Mouse (Mus musculus): ENCODE data around the gene Asb17.
"Not testable (repeated sequence)": the region's sequence is repeated elsewhere in the genome, so short reads cannot be mapped to it uniquely, and the experiment has no call there.

The Asb17 gene

DNA sequence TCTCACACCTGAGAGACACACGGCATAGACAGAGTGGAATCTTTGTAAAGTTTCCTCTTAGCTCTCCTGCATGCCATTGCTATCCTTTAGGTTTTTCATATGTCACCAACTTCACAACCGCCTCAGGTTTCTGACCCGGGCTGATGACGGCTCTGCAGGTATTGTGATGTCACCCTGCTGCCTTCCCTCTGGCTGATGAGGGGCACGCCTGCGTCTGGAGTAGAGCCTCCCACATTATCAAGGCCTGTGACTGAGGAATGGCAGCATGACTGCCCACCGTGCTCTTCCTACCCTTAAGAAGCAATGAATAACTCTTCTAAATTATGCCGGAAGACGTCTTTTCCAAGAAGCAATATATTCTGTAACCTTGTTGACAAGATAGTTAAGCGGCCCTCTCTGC, at the start of gene Asb17:
TSS of gene Asb17 (plus strand) at position 180 of the 400 bp plus-strand sequence.
- no peak for DNase-seq (ENCODE audit: low read depth, low spot score)

DNA sequence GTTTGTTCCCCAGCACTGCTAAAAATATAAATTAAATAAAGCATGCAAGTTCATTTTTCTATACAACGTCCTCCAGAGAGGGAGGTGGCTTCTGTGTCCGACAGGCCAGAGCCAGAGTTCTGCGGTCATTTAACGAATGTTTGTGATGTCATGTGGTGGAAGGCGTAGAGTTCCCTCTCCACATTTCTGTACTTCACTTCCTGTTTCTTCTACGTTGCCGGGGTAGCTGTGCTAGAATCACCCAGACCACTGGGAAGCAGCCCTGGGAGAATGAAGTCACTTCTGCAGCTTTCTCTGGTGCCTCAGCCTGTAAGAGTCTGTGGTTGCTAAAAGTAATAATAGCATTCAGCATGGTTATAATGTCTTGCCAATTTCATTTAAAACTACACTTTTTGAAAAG, 46.4 kb upstream of the Asb17 start:
- no peak for DNase-seq (ENCODE audit: low read depth, low spot score)

DNA sequence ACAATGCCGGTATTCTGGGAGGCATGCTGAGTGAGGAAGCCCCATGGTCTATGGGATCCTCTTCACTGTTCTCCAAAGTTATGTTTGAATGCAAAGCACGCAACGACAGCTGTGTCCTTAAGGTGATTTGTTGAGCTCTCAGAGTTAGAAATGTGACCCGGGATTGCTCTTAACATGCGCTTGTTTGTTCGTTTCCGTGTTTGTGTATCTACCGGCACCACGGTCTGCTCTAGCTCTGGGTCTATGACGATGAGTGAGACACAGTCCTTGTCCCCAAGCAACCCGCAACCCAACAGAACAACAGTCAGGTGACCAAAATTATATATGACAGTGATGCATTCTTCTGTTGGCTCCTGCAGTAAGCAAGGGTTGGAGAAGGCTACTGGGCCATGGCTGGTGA, 44.4 kb upstream of the Asb17 start:
- no peak for DNase-seq (ENCODE audit: low read depth, low spot score)

DNA sequence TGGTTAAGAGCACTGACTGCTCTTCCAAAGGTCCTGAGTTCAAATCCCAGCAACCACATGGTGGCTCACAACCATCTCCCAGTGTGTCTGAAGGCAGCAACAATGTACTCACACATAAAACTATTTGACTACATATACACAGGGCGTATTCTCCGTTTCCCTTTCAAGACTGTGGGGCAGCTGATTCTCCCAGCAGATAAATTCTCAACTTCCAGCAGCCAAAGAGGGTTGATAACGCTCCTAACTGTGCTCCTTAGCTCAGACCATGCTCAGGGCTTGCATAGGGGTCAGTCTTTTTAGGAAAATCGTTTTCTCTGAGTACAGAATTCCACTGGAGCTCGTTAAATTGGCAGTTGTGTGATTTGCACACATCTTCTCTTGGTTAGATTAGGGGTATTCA, 43.3 kb upstream of the Asb17 start:
- DNase-seq (ENCODE audit: low read depth, low spot score): no peak

DNA sequence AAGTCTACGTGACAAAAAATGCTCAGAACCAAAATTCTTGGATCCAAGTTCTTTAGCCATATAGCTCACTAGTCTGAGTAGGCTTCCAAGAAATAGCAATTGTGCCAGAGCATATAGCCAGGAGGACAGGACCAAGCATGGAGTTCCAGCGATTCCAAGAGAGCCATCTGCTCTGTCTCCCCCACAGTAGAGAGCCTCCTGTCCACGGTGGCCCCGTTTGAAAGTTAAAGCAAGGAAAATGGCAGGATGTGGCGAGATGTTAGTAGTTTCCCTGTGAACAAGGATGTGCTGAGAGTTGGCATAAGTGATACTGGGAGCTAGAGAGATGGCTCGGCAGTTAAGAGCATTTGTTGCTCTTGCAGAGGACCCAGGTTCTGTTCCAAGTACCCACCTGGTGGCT, 42.5 kb upstream of the Asb17 start:
- DNase-seq (ENCODE audit: low read depth, low spot score): no peak

DNA sequence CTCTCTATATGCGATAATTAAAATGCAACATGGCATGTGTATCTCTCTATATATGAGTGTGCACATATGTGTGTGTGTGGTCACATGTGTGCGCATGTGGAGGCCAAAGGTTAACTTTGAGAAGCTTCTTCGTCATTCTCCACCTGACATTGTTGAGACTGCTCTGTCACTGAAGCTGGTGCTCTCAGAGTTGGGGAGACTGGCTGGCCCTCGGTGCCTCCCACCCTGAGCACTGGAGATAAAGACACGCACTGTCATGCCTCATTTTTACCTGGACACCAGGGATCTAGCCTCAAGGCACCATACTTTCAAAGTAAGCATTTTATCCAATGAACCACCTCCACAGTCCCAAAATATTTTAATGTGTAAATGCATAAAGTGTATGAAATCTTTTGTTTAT, 41.4 kb upstream of the Asb17 start:
- no peak for DNase-seq (ENCODE audit: low read depth, low spot score)

DNA sequence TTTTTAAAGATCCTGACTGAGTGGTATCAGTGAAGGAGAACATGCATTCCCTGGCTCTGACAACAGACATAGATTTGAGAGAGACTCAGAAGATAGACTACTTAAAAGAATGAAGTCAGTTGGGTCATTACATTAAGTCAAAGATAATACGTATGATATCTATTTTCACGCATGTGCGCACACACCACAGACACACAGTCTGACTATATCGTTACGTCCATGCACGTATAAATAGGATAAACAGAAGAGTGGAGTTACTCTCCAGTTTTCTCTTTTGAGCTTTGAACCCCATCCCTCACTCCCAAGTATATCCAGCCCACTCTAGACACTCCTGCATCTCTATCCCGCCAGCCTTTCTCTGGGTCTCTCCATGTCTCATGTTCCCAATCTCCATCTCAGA, 40.0 kb upstream of the Asb17 start:
- DNase-seq (ENCODE audit: low read depth, low spot score): no peak

DNA sequence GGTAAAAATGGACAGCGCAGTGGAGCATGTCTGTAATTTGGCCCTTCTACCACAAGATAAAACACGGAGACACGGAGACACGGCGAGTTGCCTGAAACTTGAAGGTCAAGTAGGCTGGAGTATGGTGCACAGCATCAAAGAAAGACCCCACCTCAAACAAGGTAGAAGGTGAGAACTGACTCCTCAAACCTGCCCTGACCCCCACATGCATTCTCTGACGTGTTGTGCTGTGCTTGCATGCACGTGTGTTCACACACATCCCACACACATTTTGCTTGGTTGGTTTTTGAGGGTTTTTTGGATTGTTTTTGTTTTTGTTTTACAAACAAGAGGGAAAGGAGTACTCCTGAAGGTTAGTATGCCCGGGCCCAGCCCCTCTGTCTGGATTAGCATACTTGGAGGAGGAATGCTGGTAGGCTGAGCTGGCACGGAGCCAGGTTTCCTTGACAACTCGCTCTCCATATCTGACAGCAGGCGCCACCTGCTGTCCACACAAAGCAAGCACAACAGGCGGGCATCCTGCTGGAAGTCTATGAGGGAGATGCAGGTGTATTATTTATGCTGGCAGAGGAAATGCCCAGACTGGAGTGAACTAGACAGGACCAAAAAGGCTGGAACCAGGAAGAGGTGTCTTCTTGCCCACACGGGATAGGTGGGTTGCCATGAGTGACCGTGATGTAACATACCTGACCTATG, 37.8 kb upstream of the Asb17 start:
- DNase-seq (ENCODE audit: low read depth, low spot score): peak; percentile 73

DNA sequence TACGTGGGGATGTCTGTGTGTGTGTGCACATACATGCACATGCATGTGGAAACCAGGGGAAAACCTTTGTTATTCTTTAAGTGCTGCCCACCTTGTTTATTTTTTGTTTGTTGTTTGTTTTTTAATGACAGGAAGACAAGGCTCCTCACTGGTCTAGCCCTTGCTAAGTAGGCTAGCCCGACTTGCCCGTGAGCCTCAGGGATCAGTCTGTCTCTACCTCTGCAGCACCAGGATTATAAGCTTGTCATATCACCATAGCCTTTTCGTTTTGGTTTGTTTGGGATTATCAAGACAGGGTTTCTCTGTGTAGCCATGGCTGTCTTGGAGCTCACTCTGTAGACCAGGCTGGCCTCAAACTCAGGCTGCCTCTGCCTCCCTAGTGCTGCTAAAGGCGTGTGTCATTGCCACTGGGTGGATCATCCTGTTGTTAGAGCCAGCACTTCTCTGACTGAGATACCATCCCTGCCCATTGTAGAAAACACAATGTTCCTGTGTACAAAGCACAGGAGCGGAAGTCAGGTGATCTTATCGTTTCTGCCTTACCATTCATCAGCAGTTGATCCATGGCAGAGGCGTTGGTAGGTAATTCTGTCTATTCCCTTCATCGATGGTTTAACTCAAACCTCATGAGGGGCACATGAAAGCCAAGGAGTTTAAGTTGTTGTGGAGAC, 37.1 kb upstream of the Asb17 start:
- no peak for DNase-seq (ENCODE audit: low read depth, low spot score)

DNA sequence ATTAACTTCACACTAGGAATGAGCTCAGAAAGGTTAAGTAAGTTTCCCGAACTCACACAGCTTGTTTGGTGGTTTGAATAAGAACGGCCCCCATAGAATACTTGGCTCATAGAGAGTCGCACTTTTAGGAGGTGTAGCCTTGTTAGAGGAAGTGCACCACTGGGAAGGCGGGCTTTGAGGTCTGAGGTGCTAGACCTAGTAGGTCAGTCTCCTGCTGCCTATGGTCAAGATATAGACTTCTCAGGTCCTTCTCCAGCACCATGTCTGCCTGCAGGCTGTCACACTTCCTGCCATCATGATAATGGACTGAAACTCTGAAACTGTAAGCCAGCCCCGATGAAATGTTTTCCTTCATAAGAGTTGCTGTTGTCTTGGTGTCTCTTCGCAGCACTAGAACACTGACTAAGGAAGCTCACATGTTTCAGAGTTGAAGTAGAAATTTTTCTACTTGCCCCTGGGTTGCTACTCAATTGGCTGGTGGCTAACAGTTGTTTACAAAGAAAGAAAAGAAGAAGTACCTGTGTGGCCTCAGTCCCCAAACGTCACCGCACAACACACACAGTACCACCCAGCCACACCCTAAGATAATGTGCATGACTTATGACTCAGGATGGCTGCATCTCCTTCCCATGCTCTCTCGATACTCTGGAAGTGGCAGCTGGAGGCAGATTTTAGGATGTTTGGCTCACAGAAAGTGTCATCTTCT, 36.4 kb upstream of the Asb17 start:
- DNase-seq (ENCODE audit: low read depth, low spot score): no peak

DNA sequence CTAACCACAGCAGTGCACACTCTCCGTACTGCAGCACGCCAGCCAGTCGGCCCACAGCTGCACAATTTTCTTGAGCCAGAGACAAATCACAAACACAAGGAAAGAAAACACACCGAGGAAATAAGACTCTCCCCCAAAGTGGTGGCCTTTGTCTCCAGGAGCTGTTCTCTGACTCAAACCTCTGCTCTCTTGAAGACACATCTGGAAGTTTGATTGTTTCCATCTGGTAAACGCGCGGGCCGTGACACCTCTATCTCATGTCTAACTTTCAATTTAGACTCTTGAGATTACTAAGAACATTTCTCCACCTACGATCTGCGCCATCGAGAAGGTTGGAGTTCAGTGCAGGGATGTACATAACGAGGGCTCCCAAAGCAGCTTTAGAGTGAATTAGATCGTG, 35.6 kb upstream of the Asb17 start:
- DNase-seq (ENCODE audit: low read depth, low spot score): no peak

DNA sequence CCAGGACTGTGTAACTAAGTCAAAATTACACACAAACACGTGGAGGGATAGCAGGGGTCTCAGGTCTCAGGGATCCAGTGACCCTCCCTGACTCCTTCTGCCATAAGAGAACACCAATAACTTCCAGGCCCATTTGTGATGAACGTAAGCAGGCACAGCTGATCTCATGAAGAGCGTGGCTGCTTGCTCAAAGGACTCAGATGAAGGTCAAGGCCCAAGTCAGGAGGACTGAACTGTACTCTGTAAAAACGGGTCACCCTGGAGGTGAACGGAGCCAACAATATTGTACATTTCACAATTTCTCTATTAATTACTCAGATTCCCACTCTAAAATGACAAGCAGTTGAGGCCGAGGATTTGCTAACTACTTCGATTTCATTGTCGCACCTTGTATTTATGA, 30.0 kb upstream of the Asb17 start:
- DNase-seq (ENCODE audit: low read depth, low spot score): no peak

DNA sequence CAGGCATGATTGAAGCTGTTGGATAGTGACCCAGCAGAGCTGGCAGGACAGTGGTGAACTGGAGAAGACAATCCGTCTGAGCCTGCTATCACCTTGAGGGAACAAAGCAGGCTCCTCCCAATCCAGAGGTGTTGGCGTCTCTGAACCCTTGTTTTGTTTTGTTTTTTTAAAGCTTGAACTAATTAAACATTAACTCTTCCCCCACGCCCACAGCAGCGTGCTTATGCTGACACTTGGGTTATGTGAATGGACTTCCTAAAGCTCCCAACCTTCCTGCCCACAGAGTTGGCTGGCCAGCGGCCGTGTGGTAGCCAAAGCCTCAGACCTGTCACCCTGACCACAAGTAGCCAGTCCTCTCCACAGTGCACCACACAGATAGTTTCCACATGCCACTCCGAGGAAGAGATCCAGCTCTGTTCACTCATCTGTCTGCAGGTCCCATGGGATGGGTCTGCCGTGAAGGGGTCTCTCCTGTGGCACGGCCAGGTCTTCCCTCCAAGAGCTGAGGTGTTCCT, 26.6 kb upstream of the Asb17 start:
- DNase-seq (ENCODE audit: low read depth, low spot score): no peak

DNA sequence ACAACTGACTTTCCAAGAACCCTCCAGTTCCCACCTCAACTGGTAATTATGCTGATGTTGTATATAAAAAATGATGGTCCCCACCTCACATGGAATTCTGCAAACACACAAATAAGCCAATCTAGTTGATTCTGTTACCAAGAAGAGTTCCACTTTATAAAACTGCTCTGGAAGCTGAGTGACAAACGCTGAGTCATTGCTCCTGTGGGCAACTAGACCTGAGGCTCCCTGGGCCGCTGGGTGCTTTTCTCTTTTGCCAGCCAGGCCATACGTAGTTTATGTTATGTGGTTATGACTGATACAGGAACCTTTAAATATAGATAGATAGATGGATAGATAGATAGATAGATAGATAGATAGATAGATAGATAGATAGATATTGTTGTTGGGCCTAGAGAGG, 25.3 kb upstream of the Asb17 start:
- no peak for DNase-seq (ENCODE audit: low read depth, low spot score)

DNA sequence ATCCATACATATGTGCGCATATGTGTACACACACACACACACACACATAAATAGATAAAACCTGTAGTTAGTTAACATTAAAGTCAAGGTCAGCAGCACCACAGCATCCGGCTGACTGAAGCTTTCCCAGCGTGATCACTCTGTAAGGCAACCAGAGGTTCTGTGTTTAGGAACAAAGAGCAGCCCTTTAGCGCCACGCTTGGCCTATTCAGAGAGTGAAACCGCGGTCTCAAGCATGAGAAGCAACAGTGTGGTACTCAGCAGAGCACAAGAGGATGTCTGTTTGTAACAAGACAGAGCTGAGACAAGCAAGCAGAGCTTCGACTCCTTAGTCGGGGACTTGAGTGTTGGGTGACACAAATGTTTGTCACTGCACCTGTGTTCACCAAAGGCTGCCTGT, 24.6 kb upstream of the Asb17 start:
- no peak for DNase-seq (ENCODE audit: low read depth, low spot score)

DNA sequence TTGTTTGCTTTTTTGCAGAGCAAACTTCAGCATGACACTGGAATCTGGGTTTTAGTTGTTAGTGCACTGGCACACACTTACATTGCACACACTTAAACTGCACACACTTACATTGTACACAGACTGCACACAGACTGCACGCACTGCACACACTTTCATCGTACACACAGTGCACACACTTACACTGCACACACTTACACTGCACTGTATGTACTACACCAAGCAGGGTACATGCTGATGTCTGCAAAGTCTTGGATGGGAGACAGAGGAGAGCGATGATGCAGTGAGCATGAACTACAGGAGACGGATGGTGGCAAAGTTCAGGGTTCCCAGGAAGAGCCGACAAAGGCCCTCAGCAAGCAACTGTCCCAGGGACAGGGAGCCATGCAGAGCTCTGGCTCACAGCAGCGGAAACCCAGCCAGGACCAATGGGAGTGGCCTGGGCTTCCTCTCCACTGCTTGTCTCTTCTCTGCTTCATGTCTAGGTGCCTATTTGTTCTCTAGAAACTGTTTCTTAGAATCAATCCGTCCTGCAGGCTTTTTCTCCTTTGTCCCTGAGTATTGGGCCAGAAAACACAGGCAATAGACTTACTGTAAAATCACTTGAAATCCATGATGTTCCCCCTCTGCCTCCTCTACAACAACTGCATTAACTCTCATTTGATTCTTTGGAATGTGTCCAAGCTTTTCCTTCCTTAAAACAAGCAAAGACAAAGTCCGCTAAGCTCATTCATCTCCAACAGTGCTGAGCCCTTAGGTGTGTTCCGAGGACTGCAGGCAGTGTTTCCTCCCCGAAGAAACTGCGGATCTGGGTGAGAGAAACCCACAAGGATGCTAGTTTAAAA, 20.1 kb upstream of the Asb17 start:
- DNase-seq (ENCODE audit: low read depth, low spot score): no peak

DNA sequence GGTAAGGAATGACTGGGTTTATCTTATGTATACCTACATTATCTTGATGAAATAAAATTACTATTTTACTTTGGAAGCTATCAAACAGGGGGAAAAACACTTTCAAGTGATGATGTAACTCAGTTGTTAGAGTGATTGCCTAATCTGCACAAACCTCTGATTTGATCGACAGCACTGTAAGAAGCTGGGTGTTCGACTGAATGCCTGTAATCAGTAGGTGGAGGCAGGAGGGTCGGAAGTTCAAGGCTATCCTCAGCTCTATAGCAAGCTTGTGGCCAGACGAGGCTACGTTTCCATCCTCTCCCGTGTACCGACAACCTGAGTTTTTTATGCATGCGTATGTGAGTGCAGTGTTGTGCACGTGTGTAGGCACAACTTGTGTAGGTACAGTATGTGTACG, 18.8 kb upstream of the Asb17 start:
- no peak for DNase-seq (ENCODE audit: low read depth, low spot score)

DNA sequence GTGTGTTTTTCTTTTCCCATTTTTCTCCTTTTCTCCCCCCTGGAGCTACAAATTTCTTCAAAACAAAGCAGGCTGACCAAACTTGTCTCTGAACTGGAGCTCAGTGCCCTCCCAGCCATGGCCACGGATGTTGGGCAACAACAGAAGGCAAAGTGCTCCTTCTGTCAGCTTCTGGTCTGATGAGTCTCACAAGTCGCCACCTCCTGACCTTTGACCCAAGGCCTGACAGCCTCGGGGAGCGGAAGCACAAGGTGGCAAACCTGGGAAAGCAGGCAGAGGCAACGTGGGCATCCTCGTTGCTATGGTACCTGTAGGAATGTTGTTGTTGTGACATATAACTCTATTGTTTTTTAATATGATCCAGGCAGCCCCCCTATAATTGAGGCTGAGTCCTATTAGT, 17.4 kb upstream of the Asb17 start:
- DNase-seq (ENCODE audit: low read depth, low spot score): no peak

DNA sequence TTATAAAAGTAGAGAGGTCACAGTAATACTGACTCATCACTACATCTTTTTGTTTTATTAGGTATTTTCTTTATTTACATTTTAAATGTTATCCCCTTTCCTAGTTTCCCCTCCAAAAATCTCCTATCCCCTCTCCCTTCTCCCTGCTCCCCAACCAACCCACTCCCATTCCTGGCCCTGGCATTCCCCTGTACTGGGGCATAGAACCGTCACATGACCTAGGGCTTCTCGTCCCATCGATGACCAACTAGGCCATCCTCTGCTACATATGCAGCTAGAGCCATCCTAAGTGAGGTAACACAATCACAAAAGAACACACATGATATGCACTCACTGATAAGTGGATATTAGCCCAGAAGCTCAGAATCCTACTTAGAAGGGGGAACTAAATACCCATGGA, 14.2 kb upstream of the Asb17 start:
- not testable (repeated sequence) for DNase-seq (ENCODE audit: low read depth, low spot score)

DNA sequence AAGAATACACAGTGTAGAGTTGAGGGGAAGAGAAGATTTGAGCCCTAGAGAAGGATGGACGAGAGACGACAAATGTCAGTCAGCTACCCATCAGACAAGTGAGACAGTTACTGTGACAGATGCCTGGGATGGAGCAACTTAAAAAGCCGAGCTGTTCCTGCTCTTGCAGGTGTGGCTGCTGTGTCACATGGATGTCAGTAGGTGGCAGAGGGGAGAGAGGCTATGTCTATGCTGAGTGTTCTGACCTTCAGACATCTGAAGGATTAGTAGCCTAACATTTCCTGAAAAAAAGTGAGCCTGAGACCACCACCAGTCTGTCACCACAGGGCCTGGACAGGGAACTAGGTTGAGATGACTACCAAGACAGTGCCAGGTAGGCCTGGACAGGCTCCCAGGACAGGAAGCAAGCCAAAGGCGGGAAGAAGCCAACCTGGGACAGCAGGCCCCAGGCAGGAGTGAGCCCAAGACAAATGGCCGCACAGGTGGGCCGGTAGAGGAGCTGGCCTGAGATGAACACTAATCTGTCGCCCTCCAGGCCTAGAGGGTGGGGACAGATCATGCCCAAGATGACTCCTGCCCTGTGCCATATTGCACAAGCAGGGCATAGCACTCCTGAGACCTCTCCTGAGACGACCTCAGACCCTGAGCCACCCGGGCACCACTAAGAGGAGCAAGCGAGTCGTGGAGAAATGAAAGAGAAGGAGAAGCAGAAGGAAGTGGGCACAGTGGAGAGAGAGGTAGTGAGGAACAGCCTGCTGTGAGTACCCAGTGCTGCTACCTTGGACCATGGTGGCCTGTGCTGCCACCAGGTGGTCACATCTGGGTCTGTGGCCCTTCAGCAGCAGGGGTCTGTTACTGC, 12.8 kb upstream of the Asb17 start:
- no peak for DNase-seq (ENCODE audit: low read depth, low spot score)
